In the genomic region with DNA sequence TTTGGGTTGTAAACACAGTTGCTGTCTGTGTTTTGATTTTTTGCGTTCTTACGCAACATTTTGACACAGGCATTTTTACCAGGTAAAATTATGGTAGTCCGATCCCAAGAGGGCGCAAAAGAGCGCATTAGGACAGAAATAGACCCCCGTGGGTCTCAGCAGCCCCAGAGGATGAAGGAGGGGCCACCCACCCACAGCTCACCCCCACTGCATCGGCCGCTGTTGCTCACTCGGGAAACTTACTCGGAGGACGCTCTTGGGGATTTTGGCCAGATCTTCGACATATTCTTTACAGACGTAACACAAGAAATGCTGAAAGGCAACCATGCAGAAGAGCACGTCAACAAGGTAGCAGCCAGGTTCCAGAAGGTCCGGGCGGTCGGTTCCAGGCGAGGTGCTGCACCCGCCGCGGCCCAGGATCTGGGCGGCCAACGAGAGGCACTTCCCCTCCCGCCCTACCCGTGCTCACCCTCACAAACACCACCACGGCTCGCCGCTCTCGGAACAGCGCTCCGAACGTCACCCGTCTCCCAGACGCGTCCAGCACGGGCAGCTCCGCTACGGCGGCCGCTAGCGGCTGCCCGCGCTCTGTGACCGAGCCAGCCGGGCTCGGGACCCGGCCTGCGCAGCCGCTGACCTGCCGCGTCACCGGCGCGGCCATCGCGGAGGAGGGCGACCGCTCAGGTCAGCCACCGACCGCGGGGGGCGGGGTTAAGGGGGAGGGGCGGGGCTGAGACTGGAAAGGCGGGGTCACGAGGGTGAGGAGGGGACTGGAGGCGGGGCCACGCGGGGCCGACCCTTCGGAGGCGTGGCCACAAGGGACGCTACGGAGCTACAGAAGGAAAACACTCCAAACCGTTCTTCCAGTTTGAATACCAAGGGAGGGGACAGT, we compare ENCODE assay signal across 8 mouse cellular contexts. TPM values are rescaled to one million over a fixed set of nuclear protein-coding genes. Genes with fewer than 3 reads are reported as not detected.
DNase-seq lines count a peak whose midpoint lies in the region; ATAC-seq and TF ChIP-seq lines count a peak whose summit lies in the region.

A gene (minus strand): TSS at position 687 of the 892 bp plus-strand sequence.

- H3K9me3 ChIP-seq in limb, embryonic 14.5 days (ENCODE audit: control insufficient read depth, low read length), result no peaks in the 10 kb centered on the region
- H3K9me3 ChIP-seq in midbrain, embryonic 16.5 days (replicated peaks; ENCODE audit: control insufficient read depth, low read length, poor library complexity, severe bottlenecking), result no peaks in the 10 kb centered on the region

- peaks cover 11% of the 10 kb centered on the region for H3K36me3 ChIP-seq in limb, embryonic 14.5 days (ENCODE audit: control insufficient read depth, insufficient read depth, low read length)
- H3K36me3 ChIP-seq in midbrain, embryonic 16.5 days (ENCODE audit: control insufficient read depth, insufficient read depth, low read length), result no peaks in the 10 kb centered on the region
- H3K36me3 ChIP-seq in spleen, adult 2 months (ENCODE audit: control insufficient read depth, insufficient read depth, low read length), result peaks cover 6% of the 10 kb centered on the region

- peak within 1 kb of the TSS; percentile 78 for H3K4me3 ChIP-seq in embryonic fibroblast, embryonic 13.5 days (ENCODE audit: insufficient read depth, low read length)
- H3K4me3 ChIP-seq in limb, embryonic 14.5 days (replicated peaks; ENCODE audit: low read length), result peak within 1 kb of the TSS; percentile 76
- peak within 1 kb of the TSS; percentile 61 for H3K4me3 ChIP-seq in midbrain, embryonic 16.5 days (ENCODE audit: low read depth, low read length)
- peak within 1 kb of the TSS; percentile 82 for H3K4me3 ChIP-seq in spleen, adult 2 months (ENCODE audit: extremely low read depth, insufficient read depth, insufficient read length)

- peak; percentile 87 to 89 for DNase-seq in B cell, adult 2 months
- peak; percentile 95 for DNase-seq in brain, adult 2 months (ENCODE audit: low read depth, low spot score)
- DNase-seq in heart, adult 9 months (ENCODE audit: low spot score in 2 of 2), result peak; percentile 88 to 89
- DNase-seq in kidney, adult 9 months, result peak; percentile 93
- peak; percentile 89 for DNase-seq in limb, embryonic 14.5 days (ENCODE audit: low spot score)
- DNase-seq in spleen, adult 2 months (ENCODE audit: low read depth in 1 of 2, low spot score in 2 of 2), result peak; percentile 49 to 81

- peak within 1 kb of the TSS; percentile 69 for H3K9ac ChIP-seq in limb, embryonic 14.5 days (ENCODE audit: low read depth, low read length, severe bottlenecking)
- peak within 1 kb of the TSS; percentile 77 for H3K9ac ChIP-seq in midbrain, embryonic 16.5 days (ENCODE audit: low read depth, low read length)

- H3K27ac ChIP-seq in embryonic fibroblast, embryonic 13.5 days (ENCODE audit: insufficient read depth, low read length), result peak within 1 kb of the TSS; percentile 44
- peak within 1 kb of the TSS; percentile 79 for H3K27ac ChIP-seq in limb, embryonic 14.5 days (replicated peaks; ENCODE audit: low read depth, low read length)
- H3K27ac ChIP-seq in midbrain, embryonic 16.5 days (ENCODE audit: low read length), result peak within 1 kb of the TSS; percentile 87
- peak within 1 kb of the TSS; percentile 90 for H3K27ac ChIP-seq in spleen, adult 2 months (ENCODE audit: insufficient read depth, low read length)

- under 1% methylated on average over 70 of the region's 74 CpGs for WGBS in limb, embryonic 14.5 days
- WGBS in midbrain, embryonic 16.5 days, result under 1% methylated on average over 73 of the region's 74 CpGs
- WGBS in spleen, adult 2 months, result under 1% methylated on average over 69 of the region's 74 CpGs

- TF ChIP-seq POLR2A in embryonic fibroblast, embryonic 13.5 days (IDR thresholded peaks at IDR 0.05; ENCODE audit: low read depth, low read length), result peak; percentile 71; the same call in 1 of the 2 replicates
- peak; percentile 86 for TF ChIP-seq POLR2A in limb, embryonic 14.5 days (IDR thresholded peaks at IDR 0.05; ENCODE audit: borderline replicate concordance, extremely low read depth, insufficient read depth, insufficient read length)
- peak; percentile 59 for TF ChIP-seq POLR2A in spleen, adult 2 months (IDR thresholded peaks at IDR 0.05; ENCODE audit: low read depth, low read length)

- H3K4me2 ChIP-seq in limb, embryonic 14.5 days (replicated peaks; ENCODE audit: low read depth, low read length, severe bottlenecking), result peak within 1 kb of the TSS; percentile 74
- H3K4me2 ChIP-seq in midbrain, embryonic 16.5 days (ENCODE audit: low read length), result peak within 1 kb of the TSS; percentile 70

- no peak for TF ChIP-seq CTCF in embryonic fibroblast, embryonic 13.5 days (IDR thresholded peaks at IDR 0.05; ENCODE audit: borderline replicate concordance, insufficient read depth, low read length)
- 0 out of 2 replicates have a peak, but pooled peaks have one; percentile 4 for TF ChIP-seq CTCF in spleen, adult 2 months (IDR thresholded peaks at IDR 0.05; ENCODE audit: extremely low read depth, insufficient read depth, insufficient read length, insufficient replicate concordance)

- 0 out of 2 replicates have a peak, but pooled peaks cover 8% of the 10 kb centered on the region for H3K4me1 ChIP-seq in embryonic fibroblast, embryonic 13.5 days (ENCODE audit: control insufficient read depth, insufficient read depth, low read length)
- H3K4me1 ChIP-seq in limb, embryonic 14.5 days (ENCODE audit: control insufficient read depth, insufficient read depth, low read length), result no peaks in the 10 kb centered on the region; the same call in 1 of the 2 replicates
- peaks cover 8% of the 10 kb centered on the region for H3K4me1 ChIP-seq in midbrain, embryonic 16.5 days (ENCODE audit: control insufficient read depth, insufficient read depth, low read length)
- peaks cover 6% of the 10 kb centered on the region; the same call in 1 of the 2 replicates for H3K4me1 ChIP-seq in spleen, adult 2 months (ENCODE audit: control insufficient read depth, insufficient read depth, insufficient read length)

- ATAC-seq in limb, embryonic 14.5 days (ENCODE audit: low FRiP score, low read depth), result peak; percentile 94
- peak; percentile 95 for ATAC-seq in midbrain, embryonic 16.5 days

- H3K27me3 ChIP-seq in limb, embryonic 14.5 days (ENCODE audit: control insufficient read depth, insufficient read depth, low read length), result no peaks in the 10 kb centered on the region
- no peaks in the 10 kb centered on the region for H3K27me3 ChIP-seq in midbrain, embryonic 16.5 days (ENCODE audit: control insufficient read depth, insufficient read depth, low read depth, low read length)
- H3K27me3 ChIP-seq in spleen, adult 2 months (ENCODE audit: control insufficient read depth, insufficient read depth, low read length), result no peaks in the 10 kb centered on the region

RNA-seq across cellular contexts. Expression of the gene that starts here (rescaled TPM):
- polyA plus RNA-seq in embryonic fibroblast, embryonic 13.5 days (2011; ENCODE audit: insufficient read length, low read depth, missing spikeins), result 36.8 and 41.0 TPM in 2 replicates
- 19.3 and 19.8 TPM in 2 replicates for polyA plus RNA-seq in limb, embryonic 14.5 days (2012; rRNA removed)
- polyA plus RNA-seq in limb, embryonic 14.5 days (2014; fragmentation: Nextera tagmentation; extraction: Ambion mirVana), result 31.9 and 32.8 TPM in 2 replicates
- 10.7 and 11.5 TPM in 2 replicates for polyA plus RNA-seq in midbrain, embryonic 16.5 days (2015; fragmentation: Nextera tagmentation; extraction: Ambion mirVana)
- 4.7 and 4.9 TPM in 2 replicates for polyA plus RNA-seq in spleen, adult 2 months (2012; rRNA removed)

Comparison
In these comparisons a context has a peak if more than half of its experiments do, and no peak if none do; other contexts are left out.
1. Peak in every context shown above with its lines: DNase-seq, ATAC-seq, H3K4me3 ChIP-seq and H3K27ac ChIP-seq.